Mouse (Mus musculus) liver, embryonic 14.5 days (tissue): Measurements from ENCODE around the gene Pan3.

Experiments used
- CTCF ChIP-seq: IDR thresholded peaks from 2 replicates; pipeline ENCODE4 v1.5.1; 2016; ENCODE audit warnings: antibody characterized with exemption, low read depth, control low read depth
- EP300 ChIP-seq: IDR thresholded peaks from 2 replicates; pipeline ENCODE4 v1.6.1; 2016; ENCODE audit warnings: antibody characterized with exemption, low read depth

DNA sequence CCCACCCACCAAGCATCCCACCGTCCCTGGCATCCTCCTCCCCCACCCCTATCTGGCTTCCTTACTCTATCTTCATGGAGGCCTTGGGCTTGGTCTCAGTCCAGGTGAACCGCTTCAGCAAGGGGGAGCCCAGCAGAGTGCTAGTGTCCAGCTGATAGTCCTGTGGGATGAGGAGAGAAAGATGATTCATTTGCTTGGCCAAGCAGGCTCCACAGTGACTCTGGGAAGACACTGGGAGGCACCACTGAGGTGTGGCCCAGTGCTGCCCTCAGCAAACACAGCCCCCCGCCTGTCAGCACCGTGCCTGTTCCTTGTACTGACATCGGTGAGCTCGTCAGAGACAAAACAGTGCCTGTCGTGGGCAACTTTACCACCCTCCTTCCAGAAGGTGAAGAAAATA lies 136.4 kb downstream of the Pan3 start:
- TF ChIP-seq CTCF (no peak), EP300 (no peak)
